Mouse (Mus musculus): ENCODE data around the gene Mpl. TPM values are rescaled to one million over a fixed set of nuclear protein-coding genes. Genes with fewer than 3 reads are reported as not detected.

Mpl gene
- polyA plus RNA-seq, 2 experiments = 0.12 to 0.23 TPM

DNA sequence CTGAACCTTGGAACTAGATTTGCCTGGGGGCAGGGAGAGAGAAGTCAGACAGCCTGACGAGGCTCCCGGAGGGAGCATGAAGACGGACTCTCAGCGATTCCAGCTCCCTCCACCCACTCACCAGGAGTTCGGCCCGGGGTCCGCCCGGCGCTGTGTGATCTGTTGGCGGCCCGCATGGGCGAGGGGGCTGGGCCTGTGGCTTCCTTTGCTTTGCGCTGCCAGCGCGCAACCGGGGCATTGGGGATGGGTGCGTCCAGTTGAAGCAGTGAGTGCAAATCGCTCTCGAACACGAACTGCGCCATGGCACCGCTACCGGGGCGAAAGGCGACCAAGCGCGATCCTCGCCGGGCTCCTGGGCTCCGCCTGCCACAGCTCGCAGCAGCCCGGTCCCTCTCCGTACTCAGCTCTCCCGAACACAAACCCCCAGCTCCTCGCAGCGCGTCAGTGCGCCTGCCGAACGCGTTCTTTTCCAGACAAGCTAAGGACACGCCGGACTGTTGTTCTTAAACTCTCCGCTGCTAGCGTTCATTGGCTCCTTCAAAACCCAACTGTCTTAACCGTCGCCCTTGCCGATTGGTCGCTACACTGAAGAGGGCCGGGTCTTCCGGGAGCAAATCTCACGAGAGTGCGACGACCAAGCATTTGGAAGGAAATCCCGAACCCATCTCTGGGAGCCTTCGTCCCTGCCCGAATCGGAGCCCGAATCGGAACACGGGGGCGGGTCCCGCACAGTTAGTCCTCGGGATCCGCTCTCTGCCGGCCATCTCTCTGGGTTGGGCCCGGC, 20.3 kb downstream of the Mpl start, which contains the start of gene Cdc20:
TSS of gene Cdc20 (minus strand) at position 533 of the 784 bp plus-strand sequence.
- Histone ChIP-seq H3K27me3 (ENCODE audit: control insufficient read depth, insufficient read depth, low read length) (no peaks in the 10 kb centered on the region), H3K4me3 (replicated peaks; ENCODE audit: low read length) (peak within 1 kb of the TSS; percentile 57), H3K4me1 (ENCODE audit: control insufficient read depth, insufficient read depth, low read length) (peaks cover 27% of the 10 kb centered on the region), H3K36me3 (ENCODE audit: control insufficient read depth, insufficient read depth, low read length) (peaks cover 34% of the 10 kb centered on the region), H3K9ac (ENCODE audit: low read depth, low read length, severe bottlenecking) (peak within 1 kb of the TSS; percentile 80), H3K27ac (replicated peaks; ENCODE audit: low read depth, low read length) (peak within 1 kb of the TSS; percentile 89), H3K9me3 (ENCODE audit: control insufficient read depth, low read length) (no peaks in the 10 kb centered on the region), H3K4me2 (replicated peaks; ENCODE audit: low read depth, low read length, severe bottlenecking) (peak within 1 kb of the TSS; percentile 96)
- ATAC-seq (ENCODE audit: low FRiP score, low read depth) (peak; percentile 97), DNase-seq (ENCODE audit: low spot score) (peak; percentile 97)
- TF ChIP-seq POLR2A (IDR thresholded peaks at IDR 0.05; ENCODE audit: borderline replicate concordance, extremely low read depth, insufficient read depth, insufficient read length) = peak; percentile 52; the same call in 1 of the 2 replicates
- under 1% methylated on average over 54 of the region's 67 CpGs for WGBS

DNA sequence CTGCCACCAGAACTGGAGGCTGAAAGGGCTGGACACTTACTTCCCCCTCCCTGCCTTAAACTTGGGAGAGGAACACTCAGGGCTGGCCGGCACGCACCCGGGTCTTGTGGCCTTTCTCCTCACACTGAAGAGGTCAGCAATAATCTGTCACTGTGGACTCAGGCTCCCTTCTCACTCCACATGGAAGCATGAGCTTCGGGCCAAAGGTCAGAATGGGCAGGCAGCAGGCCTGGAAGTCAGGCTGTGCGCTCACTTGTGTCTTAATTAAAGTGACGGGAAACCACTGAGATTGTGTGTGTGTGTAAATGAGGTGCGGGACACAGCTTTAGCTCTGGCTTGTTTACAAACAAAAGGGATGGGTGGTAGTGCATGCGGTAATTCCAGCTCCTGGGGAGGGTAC, 25.0 kb downstream of the Mpl start:
- 72% methylated on average over 8 of the region's 8 CpGs for WGBS
- no peak overlapping the region for H3K9ac ChIP-seq (ENCODE audit: low read depth, low read length, severe bottlenecking)
- H3K9me3 ChIP-seq (ENCODE audit: control insufficient read depth, low read length) = no peaks in the 10 kb centered on the region
- H3K4me3 ChIP-seq (replicated peaks; ENCODE audit: low read length) = no peak overlapping the region
- H3K4me2 ChIP-seq (replicated peaks; ENCODE audit: low read depth, low read length, severe bottlenecking) = no peak overlapping the region
- no peak overlapping the region for H3K27ac ChIP-seq (replicated peaks; ENCODE audit: low read depth, low read length)
- peaks cover 50% of the 10 kb centered on the region for H3K36me3 ChIP-seq (ENCODE audit: control insufficient read depth, insufficient read depth, low read length)
- H3K4me1 ChIP-seq (ENCODE audit: control insufficient read depth, insufficient read depth, low read length) = peaks cover 38% of the 10 kb centered on the region
- no peak for DNase-seq (ENCODE audit: low spot score)
- no peak for ATAC-seq (ENCODE audit: low FRiP score, low read depth)
- no peaks in the 10 kb centered on the region for H3K27me3 ChIP-seq (ENCODE audit: control insufficient read depth, insufficient read depth, low read length)
- no peak for TF ChIP-seq POLR2A (IDR thresholded peaks at IDR 0.05; ENCODE audit: borderline replicate concordance, extremely low read depth, insufficient read depth, insufficient read length)

DNA sequence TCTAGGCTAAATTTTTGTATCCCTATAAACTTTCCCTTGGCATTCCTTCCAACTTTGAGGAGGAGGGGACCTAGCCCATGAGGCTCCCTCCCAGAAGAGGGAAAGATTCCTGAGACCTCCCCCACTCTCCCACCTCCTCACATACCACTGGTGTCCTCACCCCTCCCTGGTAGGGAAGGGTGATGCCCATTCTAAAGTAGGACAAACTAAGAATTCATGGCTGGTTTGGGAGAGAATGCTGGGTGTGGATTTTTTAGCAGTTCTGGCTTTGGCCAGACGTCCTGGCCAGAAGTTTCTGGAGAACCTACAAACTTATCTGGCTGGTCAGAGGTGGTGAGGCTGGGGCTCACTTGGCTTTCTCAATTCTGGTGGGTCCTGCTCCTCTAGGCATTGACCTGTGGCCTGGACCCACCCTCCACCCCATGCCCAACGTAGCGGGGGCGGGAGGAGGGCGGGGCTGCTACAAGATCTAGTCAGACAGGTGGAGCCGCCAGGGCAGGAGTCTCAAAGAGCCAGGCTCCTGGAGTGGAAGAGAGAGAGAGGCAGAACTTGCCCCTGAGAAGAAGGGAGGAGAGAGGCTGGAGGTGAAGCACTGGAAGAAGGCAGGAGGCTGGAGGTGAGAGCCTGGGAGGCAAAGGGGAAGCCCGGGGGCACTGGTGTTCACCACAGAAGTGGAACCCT, 28.0 kb downstream of the Mpl start:
- Histone ChIP-seq H3K9me3 (ENCODE audit: control insufficient read depth, low read length) (no peaks in the 10 kb centered on the region), H3K27ac (replicated peaks; ENCODE audit: low read depth, low read length) (no peak overlapping the region), H3K4me2 (replicated peaks; ENCODE audit: low read depth, low read length, severe bottlenecking) (peak overlapping the region; percentile 90), H3K4me3 (replicated peaks; ENCODE audit: low read length) (peak overlapping the region; percentile 66), H3K27me3 (ENCODE audit: control insufficient read depth, insufficient read depth, low read length) (no peaks in the 10 kb centered on the region), H3K9ac (ENCODE audit: low read depth, low read length, severe bottlenecking) (no peak overlapping the region), H3K4me1 (ENCODE audit: control insufficient read depth, insufficient read depth, low read length) (peaks cover 21% of the 10 kb centered on the region), H3K36me3 (ENCODE audit: control insufficient read depth, insufficient read depth, low read length) (peaks cover 40% of the 10 kb centered on the region)
- no peak for TF ChIP-seq POLR2A (IDR thresholded peaks at IDR 0.05; ENCODE audit: borderline replicate concordance, extremely low read depth, insufficient read depth, insufficient read length)
- WGBS = 44% methylated on average over 7 of the region's 7 CpGs
- ATAC-seq (ENCODE audit: low FRiP score, low read depth) (no peak), DNase-seq (ENCODE audit: low spot score) (no peak)

DNA sequence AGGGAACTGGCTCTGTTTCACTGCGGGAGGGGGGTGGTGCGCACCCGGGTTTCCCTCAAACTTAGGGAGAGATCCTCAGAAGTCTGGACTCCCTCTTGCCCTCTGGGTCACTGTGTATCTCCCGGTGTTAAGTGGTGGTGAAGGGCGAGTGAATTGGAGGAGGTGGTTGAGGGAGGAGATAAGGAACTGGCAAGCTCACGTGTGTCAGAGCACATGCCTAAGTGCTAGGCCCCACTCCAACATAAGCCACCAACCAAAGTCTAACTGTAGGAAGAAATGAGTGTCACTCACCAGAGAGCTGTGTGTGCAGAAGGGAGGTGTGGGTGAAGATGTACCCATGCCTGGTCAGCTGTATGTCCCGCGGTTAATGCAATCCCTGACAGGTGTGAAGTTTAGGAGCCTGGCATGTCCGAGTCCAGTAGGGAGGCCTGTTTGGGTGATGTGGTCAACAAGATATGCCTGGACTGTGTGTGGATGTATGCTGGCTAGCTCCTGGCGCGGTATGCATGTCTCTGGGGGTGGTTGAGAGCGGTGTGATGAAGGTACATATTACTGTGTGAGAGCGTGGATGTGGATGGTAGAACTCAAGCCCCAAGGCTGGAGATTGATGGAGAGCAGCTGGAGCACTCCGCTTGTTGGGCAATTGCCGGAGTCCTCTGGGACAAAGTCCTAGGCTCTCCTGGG, 28.6 kb downstream of the Mpl start:
- DNase-seq (ENCODE audit: low spot score) = no peak
- WGBS = 30% methylated on average over 15 of the region's 15 CpGs
- TF ChIP-seq POLR2A (IDR thresholded peaks at IDR 0.05; ENCODE audit: borderline replicate concordance, extremely low read depth, insufficient read depth, insufficient read length) = no peak
- H3K36me3 ChIP-seq (ENCODE audit: control insufficient read depth, insufficient read depth, low read length) = peaks cover 33% of the 10 kb centered on the region
- no peaks in the 10 kb centered on the region for H3K27me3 ChIP-seq (ENCODE audit: control insufficient read depth, insufficient read depth, low read length)
- H3K4me1 ChIP-seq (ENCODE audit: control insufficient read depth, insufficient read depth, low read length) = peaks cover 21% of the 10 kb centered on the region
- peak overlapping the region; percentile 69; the same call in 1 of the 2 replicates for H3K9ac ChIP-seq (ENCODE audit: low read depth, low read length, severe bottlenecking)
- H3K27ac ChIP-seq (replicated peaks; ENCODE audit: low read depth, low read length) = 0 out of 2 replicates have a peak overlapping the region, but pooled peaks have one; percentile 2
- H3K9me3 ChIP-seq (ENCODE audit: control insufficient read depth, low read length) = no peaks in the 10 kb centered on the region
- ATAC-seq (ENCODE audit: low FRiP score, low read depth) = no peak
- H3K4me2 ChIP-seq (replicated peaks; ENCODE audit: low read depth, low read length, severe bottlenecking) = peak overlapping the region; percentile 90
- H3K4me3 ChIP-seq (replicated peaks; ENCODE audit: low read length) = peak overlapping the region; percentile 66
